Mouse (Mus musculus): ENCODE data around the gene Zup1.
"Not testable (repeated sequence)": the region's sequence is repeated elsewhere in the genome, so short reads cannot be mapped to it uniquely, and the experiment has no call there.

Zup1 gene

GRCm38 (mm10) chr10:33950803-33951583, at the start of gene Zup1:
Zup1 (minus strand) TSS chr10:33951269.
- DNase-seq (ENCODE audit: low spot score), result peak; percentile 63

- no peak for DNase-seq (ENCODE audit: low spot score)
These were observed 47.3 kb upstream of the Zup1 start for GRCm38 (mm10) chr10:33998397-33998796.

- DNase-seq (ENCODE audit: low spot score), result not testable (repeated sequence)
These were observed 45.6 kb upstream of the Zup1 start for GRCm38 (mm10) chr10:33996686-33997085.

GRCm38 (mm10) chr10:33986771-33987170, 35.7 kb upstream of the Zup1 start:
- DNase-seq (ENCODE audit: low spot score), result peak; percentile 73

- no peak for DNase-seq (ENCODE audit: low spot score)
These were observed 23.9 kb upstream of the Zup1 start for GRCm38 (mm10) chr10:33974781-33975494.

- DNase-seq (ENCODE audit: low spot score), result no peak
These were observed 1.4 kb upstream of the Zup1 start for GRCm38 (mm10) chr10:33952509-33952908.

- no peak for DNase-seq (ENCODE audit: low spot score)
These were observed 4.7 kb downstream of the Zup1 start for GRCm38 (mm10) chr10:33946336-33946735.

GRCm38 (mm10) chr10:33945390-33945789, 5.7 kb downstream of the Zup1 start:
- no peak for DNase-seq (ENCODE audit: low spot score)

GRCm38 (mm10) chr10:33940702-33941101, 10.4 kb downstream of the Zup1 start:
- no peak for DNase-seq (ENCODE audit: low spot score)

GRCm38 (mm10) chr10:33905489-33905888, 45.6 kb downstream of the Zup1 start:
- DNase-seq (ENCODE audit: low spot score), result no peak

GRCm38 (mm10) chr10:33904530-33905481, 46.3 kb downstream of the Zup1 start, which contains the start of gene Rsph4a:
Rsph4a (plus strand) TSS chr10:33905111.
- peak; percentile 31 for DNase-seq (ENCODE audit: low spot score)

GRCm38 (mm10) chr10:33901520-33901919, 49.5 kb downstream of the Zup1 start:
- not testable (repeated sequence) for DNase-seq (ENCODE audit: low spot score)

- not testable (repeated sequence) for DNase-seq (ENCODE audit: low spot score)
These were observed 68.7 kb downstream of the Zup1 start for GRCm38 (mm10) chr10:33882411-33882810.

- no peak for DNase-seq (ENCODE audit: low spot score)
These were observed 78.2 kb downstream of the Zup1 start for GRCm38 (mm10) chr10:33872672-33873398.

GRCm38 (mm10) chr10:33870441-33870840, 80.6 kb downstream of the Zup1 start:
- DNase-seq (ENCODE audit: low spot score), result no peak
